Mouse (Mus musculus) liver, adult 2 months (tissue): ENCODE data around the gene Cdk8.
A peak's percentile ranks its signal among the peaks of the same experiment; 100 is the strongest.
"Not testable (repeated sequence)": the region's sequence is repeated elsewhere in the genome, so short reads cannot be mapped to it uniquely, and the experiment has no call there.

Source experiments
- CTCF ChIP-seq: fragments of 200-500 bp; IDR thresholded peaks from 2 replicates; pipeline ENCODE4 v1.5.1; 2011; ENCODE audit warnings: low read depth, low read length, control low read depth
- POLR2A ChIP-seq: fragments of 200-500 bp; IDR thresholded peaks from 2 replicates; pipeline ENCODE4 v1.6.1; 2011; ENCODE audit warnings: low read length, control low read depth; ENCODE audit not compliant: insufficient read depth; ENCODE audit errors: extremely low read depth

GRCm38 (mm10) chr5:146187441-146187840 lies 43.6 kb upstream of the Cdk8 start:
- peak; percentile 75 for TF ChIP-seq CTCF
- TF ChIP-seq POLR2A: not testable (repeated sequence)
